Mouse (Mus musculus) hindbrain, embryonic 15.5 days (tissue): ENCODE measurements around the gene Pus10. TPM values are rescaled to one million over a fixed set of nuclear protein-coding genes. Genes with fewer than 3 reads are reported as not detected.

Experiments
- ATAC-seq: fragments of 200-750 bp; cut with Nextera tagmentation; 2 replicates; pipeline ENCODE4 v1.8.0; 2017; ENCODE audit warnings: low read depth, moderate number of reproducible peaks, moderate TSS enrichment; ENCODE audit not compliant: low FRiP score
- H3K27ac ChIP-seq: fragments of 300-500 bp; sonication (generic); replicated peaks from 2 replicates; pipeline ENCODE4 v1.5.1; 2015; ENCODE audit warnings: mild to moderate bottlenecking, inconsistent platforms
- H3K27me3 ChIP-seq: fragments of 300-500 bp; sonication (generic); 2 replicates; pipeline ENCODE4 v1.6.1; 2015; ENCODE audit warnings: control low read depth, inconsistent platforms
- H3K36me3 ChIP-seq: fragments of 300-500 bp; sonication (generic); 2 replicates; pipeline ENCODE4 v1.6.1; 2015; ENCODE audit warnings: control low read depth, inconsistent platforms
- H3K4me1 ChIP-seq: fragments of 300-500 bp; sonication (generic); replicated peaks from 2 replicates; pipeline ENCODE4 v1.6.1; 2015; ENCODE audit warnings: control low read depth, inconsistent platforms
- H3K4me2 ChIP-seq: fragments of 300-500 bp; sonication (generic); 2 replicates; pipeline ENCODE4 v1.6.1; 2015; ENCODE audit warnings: moderate library complexity, mild to moderate bottlenecking, inconsistent platforms
- H3K4me3 ChIP-seq: fragments of 300-500 bp; sonication (generic); 2 replicates; pipeline ENCODE4 v1.5.1; 2015; ENCODE audit warnings: mild to moderate bottlenecking, inconsistent platforms
- H3K9ac ChIP-seq: fragments of 300-500 bp; sonication (generic); 2 replicates; pipeline ENCODE4 v1.6.1; 2015; ENCODE audit warnings: inconsistent platforms
- H3K9me3 ChIP-seq: fragments of 300-500 bp; sonication (generic); 2 replicates; pipeline ENCODE4 v1.6.1; 2016; ENCODE audit warnings: control low read depth, inconsistent platforms
- WGBS: fragments of 180-500 bp; shearing (Covaris S2); methylation state at CpG from one replicate; pipeline ENCODE4 v1.1.7; 2015; 5-methylcytosine and 5-hydroxymethylcytosine counted together
- polyA plus RNA-seq: library from polyadenylated mRNA; unstranded; fragments of >200 nt; fragmentation: Nextera tagmentation; extraction: Ambion mirVana; gene quantifications from 2 replicates; pipeline ENCODE4 v1.2.1, GENCODE M21; 2015

Pus10 gene
- polyA plus RNA-seq, 1 experiment from 2014 or later = 10.9 TPM

- Histone ChIP-seq H3K4me3 (peak overlapping the region; percentile 95), H3K4me2 (peak overlapping the region; percentile 77), H3K27me3 (no peaks in the 10 kb centered on the region), H3K9me3 (no peaks in the 10 kb centered on the region), H3K4me1 (peaks cover 20% of the 10 kb centered on the region), H3K36me3 (no peaks in the 10 kb centered on the region), H3K27ac (peak overlapping the region; percentile 93), H3K9ac (peak overlapping the region; percentile 68)
- no peak for ATAC-seq
- WGBS = 6% methylated on average over 5 of the region's 5 CpGs
Observed at GRCm38 (mm10) chr11:23666526-23666925, 1.1 kb downstream of the Pus10 start.

GRCm38 (mm10) chr11:23667128-23667527 lies 1.7 kb downstream of the Pus10 start:
- ATAC-seq = no peak
- H3K9ac ChIP-seq = no peak overlapping the region
- WGBS = 28% methylated on average over 3 of the region's 3 CpGs
- no peaks in the 10 kb centered on the region for H3K36me3 ChIP-seq
- H3K4me3 ChIP-seq = peak overlapping the region; percentile 95
- H3K27ac ChIP-seq = no peak overlapping the region
- H3K27me3 ChIP-seq = no peaks in the 10 kb centered on the region
- peak overlapping the region; percentile 77 for H3K4me2 ChIP-seq
- H3K4me1 ChIP-seq = peaks cover 20% of the 10 kb centered on the region
- H3K9me3 ChIP-seq = no peaks in the 10 kb centered on the region

- WGBS = 92% methylated on average over 4 of the region's 4 CpGs
- Histone ChIP-seq H3K4me2 (no peak overlapping the region), H3K27me3 (no peaks in the 10 kb centered on the region), H3K4me1 (peaks cover 1% of the 10 kb centered on the region), H3K9me3 (no peaks in the 10 kb centered on the region), H3K36me3 (peaks cover 35% of the 10 kb centered on the region), H3K27ac (no peak overlapping the region), H3K9ac (no peak overlapping the region), H3K4me3 (no peak overlapping the region)
- no peak for ATAC-seq
Observed at GRCm38 (mm10) chr11:23672256-23672749, 6.8 kb downstream of the Pus10 start.

DNA sequence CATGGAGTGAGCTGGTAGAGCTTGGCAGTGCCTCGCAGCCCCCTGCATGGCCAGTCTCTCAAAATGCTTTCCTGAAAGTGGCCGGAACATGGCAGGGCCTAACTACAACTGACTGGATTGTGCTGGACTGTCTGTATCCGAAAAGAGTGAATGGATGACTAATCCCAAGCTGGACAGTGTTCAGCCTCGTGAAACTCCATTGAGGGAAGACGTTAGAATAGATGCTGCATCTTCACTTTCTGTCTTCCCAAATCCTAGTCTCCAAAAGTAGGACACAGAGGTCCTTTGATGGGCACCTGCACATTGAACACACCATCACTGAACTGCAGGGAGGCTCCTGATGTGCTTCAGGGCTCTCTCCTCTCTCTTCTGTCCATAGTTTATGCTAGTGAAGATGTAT lies 10.6 kb downstream of the Pus10 start:
- Histone ChIP-seq H3K9me3 (no peaks in the 10 kb centered on the region), H3K4me2 (no peak overlapping the region), H3K4me1 (no peaks in the 10 kb centered on the region), H3K36me3 (peaks cover 39% of the 10 kb centered on the region), H3K27ac (no peak overlapping the region), H3K9ac (no peak overlapping the region), H3K4me3 (no peak overlapping the region), H3K27me3 (no peaks in the 10 kb centered on the region)
- ATAC-seq = no peak
- WGBS = 92% methylated on average over 5 of the region's 5 CpGs

- no peak overlapping the region for H3K4me3 ChIP-seq
- 55% methylated on average over 3 of the region's 3 CpGs for WGBS
- ATAC-seq = peak; percentile 59
- H3K9ac ChIP-seq = no peak overlapping the region
- no peak overlapping the region for H3K4me2 ChIP-seq
- H3K27ac ChIP-seq = no peak overlapping the region
- no peaks in the 10 kb centered on the region for H3K27me3 ChIP-seq
- peaks cover 27% of the 10 kb centered on the region for H3K36me3 ChIP-seq
- no peaks in the 10 kb centered on the region for H3K4me1 ChIP-seq
- H3K9me3 ChIP-seq = no peaks in the 10 kb centered on the region
Observed at GRCm38 (mm10) chr11:23679044-23679642, 13.7 kb downstream of the Pus10 start.

DNA sequence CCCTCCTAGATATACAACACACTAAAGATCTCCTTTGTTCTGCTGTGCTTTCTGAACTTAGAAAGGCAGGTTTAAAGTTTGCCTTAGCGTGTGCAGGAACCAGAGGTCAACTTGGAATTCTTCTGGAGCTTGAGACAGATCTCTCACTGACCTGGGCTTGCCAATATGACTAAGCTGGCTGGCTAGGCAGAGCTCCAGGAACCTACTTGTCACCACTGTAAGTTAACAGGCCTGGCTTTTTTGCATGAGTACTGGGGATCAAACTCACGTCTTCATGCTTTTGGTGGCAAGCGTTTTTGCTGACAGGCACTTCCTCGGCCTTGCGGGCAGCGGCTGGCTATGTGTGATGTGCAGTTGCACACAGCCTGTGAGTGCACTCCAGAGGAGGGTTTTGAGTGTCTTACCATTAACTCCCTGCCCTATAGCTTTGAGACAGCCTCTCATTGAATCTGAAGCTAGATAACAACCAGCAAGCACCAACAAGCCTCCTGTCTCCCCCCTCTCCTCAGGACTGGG lies 15.0 kb downstream of the Pus10 start:
- WGBS = 84% methylated on average over 6 of the region's 6 CpGs
- Histone ChIP-seq H3K27me3 (no peaks in the 10 kb centered on the region), H3K9me3 (no peaks in the 10 kb centered on the region), H3K4me1 (no peaks in the 10 kb centered on the region), H3K4me2 (no peak overlapping the region), H3K36me3 (peaks cover 20% of the 10 kb centered on the region), H3K4me3 (no peak overlapping the region), H3K27ac (no peak overlapping the region), H3K9ac (no peak overlapping the region)
- no peak for ATAC-seq

GRCm38 (mm10) chr11:23682561-23682960 lies 17.1 kb downstream of the Pus10 start:
- H3K36me3 ChIP-seq = peaks cover 9% of the 10 kb centered on the region
- H3K27me3 ChIP-seq = no peaks in the 10 kb centered on the region
- no peak overlapping the region for H3K27ac ChIP-seq
- WGBS = 91% methylated on average over 5 of the region's 5 CpGs
- ATAC-seq = no peak
- no peak overlapping the region for H3K9ac ChIP-seq
- no peaks in the 10 kb centered on the region for H3K4me1 ChIP-seq
- no peak overlapping the region for H3K4me3 ChIP-seq
- H3K4me2 ChIP-seq = no peak overlapping the region
- H3K9me3 ChIP-seq = no peaks in the 10 kb centered on the region

GRCm38 (mm10) chr11:23686671-23687070 lies 21.2 kb downstream of the Pus10 start:
- Histone ChIP-seq H3K9ac (no peak overlapping the region), H3K4me2 (no peak overlapping the region), H3K36me3 (peaks cover 5% of the 10 kb centered on the region), H3K27me3 (no peaks in the 10 kb centered on the region), H3K27ac (no peak overlapping the region), H3K9me3 (no peaks in the 10 kb centered on the region), H3K4me1 (no peaks in the 10 kb centered on the region), H3K4me3 (no peak overlapping the region)
- no peak for ATAC-seq
- WGBS = 93% methylated on average over 5 of the region's 5 CpGs

DNA sequence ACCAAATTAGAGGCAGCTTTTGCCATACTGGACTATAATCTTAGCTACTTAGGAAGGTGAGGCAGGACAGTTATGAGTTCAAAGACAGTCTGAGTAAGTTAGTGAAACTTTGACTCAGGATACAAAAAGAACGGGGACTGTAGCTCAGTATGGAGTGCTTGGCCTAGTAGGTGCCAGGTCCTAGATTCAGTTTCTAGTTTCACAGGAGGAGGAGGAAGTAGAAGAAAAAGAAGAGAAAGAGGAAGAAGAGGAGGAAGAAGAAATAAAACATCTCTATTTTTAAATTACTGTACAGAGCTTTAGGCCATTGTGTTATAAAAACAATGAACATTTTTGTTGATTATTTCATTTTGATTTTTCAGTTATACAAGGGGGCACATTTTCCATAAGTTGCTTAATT lies 22.6 kb downstream of the Pus10 start:
- Histone ChIP-seq H3K27ac (no peak overlapping the region), H3K9me3 (no peaks in the 10 kb centered on the region), H3K4me3 (no peak overlapping the region), H3K4me2 (no peak overlapping the region), H3K36me3 (no peaks in the 10 kb centered on the region; the same call in 1 of the 2 replicates), H3K9ac (no peak overlapping the region), H3K27me3 (no peaks in the 10 kb centered on the region), H3K4me1 (no peaks in the 10 kb centered on the region)
- ATAC-seq = no peak
- 93% methylated on average over 1 of the region's 1 CpGs for WGBS

- no peak overlapping the region for H3K4me2 ChIP-seq
- no peak overlapping the region for H3K4me3 ChIP-seq
- H3K9ac ChIP-seq = no peak overlapping the region
- no peaks in the 10 kb centered on the region for H3K9me3 ChIP-seq
- H3K27me3 ChIP-seq = no peaks in the 10 kb centered on the region
- no peak overlapping the region for H3K27ac ChIP-seq
- H3K36me3 ChIP-seq = 0 out of 2 replicates have a peak, but pooled peaks cover 4% of the 10 kb centered on the region
- ATAC-seq = no peak
- 97% methylated on average over 2 of the region's 2 CpGs for WGBS
- no peaks in the 10 kb centered on the region for H3K4me1 ChIP-seq
Observed at GRCm38 (mm10) chr11:23693286-23693685, 27.8 kb downstream of the Pus10 start.

DNA sequence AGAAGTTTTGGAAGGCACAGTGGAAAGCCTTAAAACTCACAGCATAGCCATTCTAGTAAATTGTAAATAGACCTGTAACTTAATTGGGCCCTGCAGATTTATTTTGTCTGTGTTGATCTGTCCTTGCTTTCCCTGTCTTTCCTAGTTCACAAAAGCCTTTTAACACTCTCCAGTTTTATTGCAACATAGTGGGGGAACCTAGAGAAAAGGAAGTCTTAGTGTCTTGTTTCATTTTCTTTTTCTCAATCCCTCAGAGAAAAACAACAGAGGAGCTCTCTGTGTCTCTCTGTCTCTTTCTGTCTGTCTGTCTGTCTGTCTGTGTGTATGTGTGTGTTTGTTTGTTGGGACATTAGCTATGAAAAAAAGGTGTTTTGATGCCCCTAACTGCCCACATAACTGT lies 30.4 kb downstream of the Pus10 start:
- H3K4me3 ChIP-seq = no peak overlapping the region
- no peak overlapping the region for H3K4me2 ChIP-seq
- no peak overlapping the region for H3K27ac ChIP-seq
- no peak overlapping the region for H3K9ac ChIP-seq
- H3K9me3 ChIP-seq = no peaks in the 10 kb centered on the region
- no peak for ATAC-seq
- 0 out of 2 replicates have a peak, but pooled peaks cover 4% of the 10 kb centered on the region for H3K36me3 ChIP-seq
- H3K27me3 ChIP-seq = no peaks in the 10 kb centered on the region
- H3K4me1 ChIP-seq = no peaks in the 10 kb centered on the region

- Histone ChIP-seq H3K4me2 (no peak overlapping the region), H3K27me3 (no peaks in the 10 kb centered on the region), H3K4me1 (no peaks in the 10 kb centered on the region), H3K36me3 (peaks cover 6% of the 10 kb centered on the region; the same call in 1 of the 2 replicates), H3K9ac (no peak overlapping the region), H3K4me3 (no peak overlapping the region), H3K9me3 (no peaks in the 10 kb centered on the region), H3K27ac (no peak overlapping the region)
- WGBS = 68% methylated on average over 2 of the region's 2 CpGs
- no peak for ATAC-seq
Observed at GRCm38 (mm10) chr11:23698526-23698925, 33.1 kb downstream of the Pus10 start.
